Mouse (Mus musculus) embryo, embryonic 11 days (tissue): ENCODE results near the gene Nek11.
"Not testable (repeated sequence)": the region's sequence is repeated elsewhere in the genome, so short reads cannot be mapped to it uniquely, and the experiment has no call there.

ENCODE experiments used
- DNase-seq: peaks from one replicate; pipeline ENCODE4 v3.0.0-alpha.2; 2015

The Nek11 gene

GRCm38 (mm10) chr9:105134536-105134935 lies 260.8 kb downstream of the Nek11 start:
- DNase-seq: no peak

DNA sequence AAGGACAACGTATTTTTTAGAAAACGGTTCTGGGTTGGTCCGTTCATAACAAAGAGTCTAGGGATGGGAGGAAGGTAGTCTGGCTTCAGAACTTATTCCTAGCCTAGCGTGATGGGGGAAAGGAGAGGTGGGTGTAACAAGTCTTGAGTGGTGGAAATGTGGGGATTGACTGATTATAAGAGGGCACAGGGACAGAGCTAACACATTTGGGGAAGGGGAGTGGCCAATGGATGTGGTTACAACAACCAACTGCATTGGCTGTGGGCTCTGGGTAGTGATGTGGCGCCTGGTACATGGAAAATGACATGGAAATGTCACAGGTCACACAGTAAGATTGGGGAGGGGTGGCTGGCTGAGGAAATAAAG lies 263.3 kb downstream of the Nek11 start:
- DNase-seq: no peak

DNA sequence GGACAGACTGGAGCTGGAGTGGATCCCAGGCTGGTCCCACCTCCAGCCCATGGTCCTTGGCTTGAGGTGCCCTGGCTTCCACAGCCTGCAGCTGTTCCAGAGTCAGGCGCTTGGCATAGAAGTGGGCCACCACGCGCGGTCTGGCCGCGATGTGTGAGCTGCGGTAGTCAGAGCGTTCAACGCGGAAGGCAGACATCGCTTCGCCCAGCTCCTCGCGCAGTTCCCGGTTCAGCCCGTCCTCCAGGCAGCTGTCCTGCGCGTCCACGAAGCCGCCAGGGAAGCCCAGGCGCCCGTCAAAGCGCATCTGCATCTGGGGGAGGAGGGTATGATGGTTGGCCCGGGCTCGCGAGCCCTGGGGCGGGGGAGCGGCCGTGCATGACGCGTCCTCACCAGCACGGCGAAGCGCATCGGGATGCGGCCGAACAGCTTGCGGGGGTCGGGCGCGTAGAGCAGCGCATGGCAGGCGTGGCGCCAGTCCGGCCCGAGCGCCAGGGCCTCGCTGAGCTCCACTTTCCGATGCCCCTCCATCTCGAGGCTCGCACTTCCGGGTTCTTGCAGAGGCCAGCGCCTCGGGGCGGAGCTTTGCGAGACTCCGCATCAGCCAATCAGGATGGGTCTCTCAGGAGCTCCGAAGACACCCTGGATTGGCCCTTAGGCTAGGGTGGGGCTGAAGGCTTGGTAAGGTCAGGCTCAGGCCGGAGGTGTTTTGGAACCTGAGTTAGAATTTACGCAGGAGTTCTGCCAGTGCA lies 263.9 kb downstream of the Nek11 start, which contains the start of gene Nudt16:
Gene Nudt16 (minus strand): TSS at position 572 of the 749 bp plus-strand sequence.
- peak; percentile 96 for DNase-seq

GRCm38 (mm10) chr9:105130331-105130730 lies 265.0 kb downstream of the Nek11 start:
- no peak for DNase-seq

- DNase-seq: not testable (repeated sequence)
Observed at GRCm38 (mm10) chr9:105125206-105125605, 270.1 kb downstream of the Nek11 start.
